Mouse (Mus musculus) stomach, postnatal 0 days (tissue): ENCODE data around the gene Khsrp.

Source experiments
- CTCF ChIP-seq: IDR thresholded peaks from 2 replicates; pipeline ENCODE4 v1.5.1; 2016; ENCODE audit warnings: antibody characterized with exemption, low read depth, mild to moderate bottlenecking, moderate library complexity
- EP300 ChIP-seq: optimal IDR thresholded peaks from 2 replicates; pipeline ENCODE3; 2016; ENCODE audit warnings: antibody characterized with exemption

DNA sequence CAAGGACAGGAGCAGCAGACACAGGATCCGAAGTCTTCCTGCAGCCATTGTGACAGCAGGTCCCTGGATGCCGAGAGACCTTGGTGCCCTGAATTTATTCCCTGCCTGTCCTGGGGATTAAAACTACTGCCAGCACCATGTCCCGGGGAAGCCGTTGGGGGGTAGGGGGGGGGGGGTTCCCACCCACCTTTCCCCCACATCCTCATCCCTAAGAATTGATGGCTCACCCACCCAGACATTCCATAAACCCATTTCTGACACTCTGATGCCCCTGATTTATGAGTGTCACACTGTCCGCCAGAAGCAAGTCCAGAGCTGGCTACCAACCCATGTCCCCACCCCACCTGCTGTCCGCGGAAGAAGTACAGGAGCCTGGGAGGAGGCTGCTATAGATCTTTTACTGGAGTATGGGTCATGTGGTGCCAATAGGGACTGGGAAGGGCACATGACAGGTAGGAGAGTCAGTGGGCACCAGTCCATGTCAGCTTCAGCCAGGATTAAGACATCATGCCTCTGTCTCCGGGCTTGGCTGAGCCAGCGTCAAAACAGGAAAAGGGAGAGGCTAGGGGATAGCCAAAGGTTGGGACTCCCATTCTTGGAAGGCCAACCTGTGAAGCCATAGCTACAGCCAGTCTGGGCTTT lies 31.2 kb downstream of the Khsrp start, which contains the start of gene Pspn:
- TF ChIP-seq CTCF (no peak), EP300 (no peak)
